Mouse (Mus musculus): ENCODE measurements at regions not wholly inside any gene's neighbourhood (a gene's known extent, or its start where the extent isn't known, plus 50 kb on each side); places are given as distances from the start of the nearest gene placed in this dataset.
A peak's percentile ranks its signal among the peaks of the same experiment; 100 is the strongest.

DNA sequence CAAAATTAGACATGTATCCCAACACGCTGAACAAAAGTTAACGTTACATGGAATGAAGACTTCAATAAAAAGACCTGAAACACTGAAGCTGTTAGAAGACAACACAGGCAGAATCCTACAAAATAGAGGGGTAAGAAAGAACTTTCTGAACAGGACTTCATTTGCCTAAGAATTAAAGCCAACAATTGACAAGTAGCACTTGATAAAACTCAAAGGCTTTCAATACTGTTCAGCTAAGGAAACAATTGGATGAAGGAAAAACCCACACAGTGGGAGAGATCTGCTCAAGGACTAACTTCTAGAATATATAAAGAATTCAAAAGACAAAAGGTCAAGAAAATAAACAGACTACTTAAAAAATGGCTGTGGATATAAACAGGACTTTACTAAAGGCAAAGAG is 535.2 kb upstream of the Adamts9 start:
- 90% methylated on average over 2 of the region's 2 CpGs for WGBS
- H3K4me2 ChIP-seq, result no peak overlapping the region

DNA sequence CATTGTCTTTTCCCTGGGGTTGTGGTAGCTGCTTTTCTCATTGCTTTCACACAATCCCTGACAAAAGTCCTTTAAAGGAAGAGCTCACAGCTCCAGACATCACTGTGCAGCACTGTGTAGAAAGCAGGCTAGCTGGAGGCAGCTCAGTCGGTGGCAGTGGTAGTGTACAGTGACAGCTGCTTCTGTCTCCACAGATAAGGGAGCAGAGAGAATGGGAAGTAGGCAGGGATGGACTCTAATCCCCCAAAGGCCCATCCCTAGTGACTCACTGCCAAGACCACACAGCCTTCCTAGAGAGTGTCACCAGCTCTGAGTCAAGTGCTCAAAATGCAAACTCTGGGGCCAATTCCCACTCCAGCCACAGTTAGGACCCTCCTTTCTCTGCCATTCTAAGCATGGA is 531.7 kb upstream of the Adamts9 start:
- no peaks in the 10 kb centered on the region for H3K4me1 ChIP-seq
- no peak overlapping the region for H3K9ac ChIP-seq
- no peaks in the 10 kb centered on the region for H3K27me3 ChIP-seq (replicated peaks)
- no peaks in the 10 kb centered on the region for H3K9me3 ChIP-seq
- WGBS, result 24% methylated on average over 1 of the region's 1 CpGs
- ATAC-seq (ENCODE audit: insufficient read depth, low FRiP score, low read depth), result no peak
- H3K4me3 ChIP-seq (replicated peaks), result no peak overlapping the region
- H3K27ac ChIP-seq, result no peak overlapping the region
- H3K4me2 ChIP-seq, result no peak overlapping the region
- H3K36me3 ChIP-seq, result no peaks in the 10 kb centered on the region

More for the DNA sequence above, 535.2 kb upstream of the Adamts9 start:
- Histone ChIP-seq H3K36me3 (no peaks in the 10 kb centered on the region), H3K4me3 (replicated peaks) (no peak overlapping the region), H3K9ac (no peak overlapping the region), H3K4me1 (no peaks in the 10 kb centered on the region), H3K27ac (no peak overlapping the region), H3K9me3 (no peaks in the 10 kb centered on the region), H3K27me3 (replicated peaks) (no peaks in the 10 kb centered on the region)
- ATAC-seq (ENCODE audit: insufficient read depth, low FRiP score, low read depth), result no peak

DNA sequence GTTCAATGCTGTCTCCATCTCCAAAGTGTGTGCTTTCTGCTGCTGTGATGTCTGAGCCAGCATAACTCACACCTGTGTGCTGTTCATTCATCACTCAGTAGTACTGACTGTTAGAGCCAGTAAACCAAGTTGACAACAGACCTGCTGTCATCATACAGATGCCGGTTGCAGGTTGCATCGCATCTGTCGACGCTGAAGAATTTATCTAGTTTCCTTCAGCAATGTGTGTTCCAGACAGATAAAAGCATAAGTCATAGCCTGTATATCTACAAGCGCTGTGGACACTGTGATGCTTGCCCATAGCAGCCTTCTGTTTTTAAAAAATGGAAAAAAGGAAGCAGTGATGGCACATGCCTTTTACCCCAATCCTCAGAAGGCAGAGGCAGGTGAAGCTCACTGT is 524.6 kb upstream of the Adamts9 start:
- no peaks in the 10 kb centered on the region for H3K27me3 ChIP-seq (replicated peaks)
- H3K27ac ChIP-seq, result no peak overlapping the region
- no peak overlapping the region for H3K9ac ChIP-seq
- no peaks in the 10 kb centered on the region for H3K9me3 ChIP-seq
- H3K4me2 ChIP-seq, result no peak overlapping the region
- 85% methylated on average over 5 of the region's 5 CpGs for WGBS
- no peak for ATAC-seq (ENCODE audit: insufficient read depth, low FRiP score, low read depth)
- no peak overlapping the region for H3K4me3 ChIP-seq (replicated peaks)
- H3K4me1 ChIP-seq, result no peaks in the 10 kb centered on the region
- no peaks in the 10 kb centered on the region for H3K36me3 ChIP-seq

DNA sequence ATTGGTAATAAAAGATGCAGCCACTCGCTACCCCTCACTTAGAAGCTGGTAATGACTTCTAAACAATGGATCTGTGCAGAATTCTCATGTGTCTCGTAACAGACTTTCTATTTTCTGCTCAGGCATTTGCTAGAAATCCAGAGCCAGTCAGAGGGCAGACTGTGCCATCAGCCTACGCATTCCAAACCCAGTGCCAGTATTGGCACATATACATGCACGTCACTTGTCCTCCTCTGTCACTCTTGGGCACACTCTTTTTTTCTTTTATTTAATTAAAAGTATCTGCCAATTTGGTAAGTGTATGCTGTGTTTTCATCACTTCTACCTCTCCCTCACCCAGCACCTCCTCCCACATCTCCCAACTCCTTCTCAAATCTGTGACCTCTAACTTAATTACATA is 519.6 kb upstream of the Adamts9 start:
- Histone ChIP-seq H3K27ac (no peak overlapping the region), H3K9ac (no peak overlapping the region), H3K36me3 (no peaks in the 10 kb centered on the region), H3K4me3 (replicated peaks) (no peak overlapping the region), H3K4me1 (no peaks in the 10 kb centered on the region), H3K27me3 (replicated peaks) (no peaks in the 10 kb centered on the region), H3K9me3 (no peaks in the 10 kb centered on the region), H3K4me2 (no peak overlapping the region)
- no peak for ATAC-seq (ENCODE audit: insufficient read depth, low FRiP score, low read depth)
- WGBS, result 80% methylated on average over 4 of the region's 4 CpGs

DNA sequence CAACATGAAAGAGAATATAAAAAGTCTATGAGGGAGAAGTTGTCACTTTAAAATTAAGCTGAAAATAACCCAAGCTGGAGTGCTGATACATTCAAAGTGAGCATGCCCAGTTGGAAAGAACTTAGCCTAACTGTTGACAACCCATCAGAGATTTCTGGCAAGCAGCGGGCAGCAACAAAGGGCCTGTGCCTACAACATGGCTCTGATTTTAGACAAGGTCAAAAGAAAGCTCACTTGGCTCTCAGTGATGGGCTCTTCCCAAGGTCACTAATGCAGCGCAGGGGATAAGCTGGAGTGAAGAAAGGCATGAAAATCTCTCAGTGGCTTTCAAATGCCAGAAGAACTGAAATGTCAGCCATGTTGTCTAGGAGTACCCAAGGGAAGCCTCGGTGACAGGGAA is 518.1 kb upstream of the Adamts9 start:
- H3K36me3 ChIP-seq, result no peaks in the 10 kb centered on the region
- H3K4me1 ChIP-seq, result no peaks in the 10 kb centered on the region
- no peak overlapping the region for H3K4me2 ChIP-seq
- no peak overlapping the region for H3K27ac ChIP-seq
- no peak overlapping the region for H3K4me3 ChIP-seq (replicated peaks)
- 85% methylated on average over 3 of the region's 3 CpGs for WGBS
- no peak overlapping the region for H3K9ac ChIP-seq
- no peak for ATAC-seq (ENCODE audit: insufficient read depth, low FRiP score, low read depth)
- no peaks in the 10 kb centered on the region for H3K9me3 ChIP-seq
- H3K27me3 ChIP-seq (replicated peaks), result no peaks in the 10 kb centered on the region

DNA sequence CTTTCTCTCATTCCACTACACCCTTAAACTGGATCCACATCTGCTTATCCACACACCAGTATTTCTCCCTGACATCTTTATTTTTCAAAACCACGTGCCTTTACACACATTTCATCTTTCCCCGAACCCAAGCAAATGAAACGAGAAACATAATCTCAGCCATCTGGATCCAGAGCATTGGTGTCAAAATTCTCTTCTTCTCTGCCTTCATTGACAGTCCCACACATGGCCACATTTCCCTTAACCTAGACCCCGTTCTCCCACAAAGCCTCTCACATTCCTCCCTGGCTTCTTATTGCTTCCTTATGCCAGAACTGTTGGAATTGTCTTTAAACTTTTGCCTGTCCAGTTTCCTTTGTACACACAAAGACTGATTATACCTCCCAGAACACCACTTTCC is 514.3 kb upstream of the Adamts9 start:
- WGBS, result 66% methylated on average over 4 of the region's 4 CpGs
- no peak for ATAC-seq (ENCODE audit: insufficient read depth, low FRiP score, low read depth)
- Histone ChIP-seq H3K36me3 (no peaks in the 10 kb centered on the region), H3K9ac (no peak overlapping the region), H3K4me2 (no peak overlapping the region), H3K4me1 (no peaks in the 10 kb centered on the region), H3K27ac (no peak overlapping the region), H3K9me3 (no peaks in the 10 kb centered on the region), H3K4me3 (replicated peaks) (no peak overlapping the region), H3K27me3 (replicated peaks) (no peaks in the 10 kb centered on the region)

DNA sequence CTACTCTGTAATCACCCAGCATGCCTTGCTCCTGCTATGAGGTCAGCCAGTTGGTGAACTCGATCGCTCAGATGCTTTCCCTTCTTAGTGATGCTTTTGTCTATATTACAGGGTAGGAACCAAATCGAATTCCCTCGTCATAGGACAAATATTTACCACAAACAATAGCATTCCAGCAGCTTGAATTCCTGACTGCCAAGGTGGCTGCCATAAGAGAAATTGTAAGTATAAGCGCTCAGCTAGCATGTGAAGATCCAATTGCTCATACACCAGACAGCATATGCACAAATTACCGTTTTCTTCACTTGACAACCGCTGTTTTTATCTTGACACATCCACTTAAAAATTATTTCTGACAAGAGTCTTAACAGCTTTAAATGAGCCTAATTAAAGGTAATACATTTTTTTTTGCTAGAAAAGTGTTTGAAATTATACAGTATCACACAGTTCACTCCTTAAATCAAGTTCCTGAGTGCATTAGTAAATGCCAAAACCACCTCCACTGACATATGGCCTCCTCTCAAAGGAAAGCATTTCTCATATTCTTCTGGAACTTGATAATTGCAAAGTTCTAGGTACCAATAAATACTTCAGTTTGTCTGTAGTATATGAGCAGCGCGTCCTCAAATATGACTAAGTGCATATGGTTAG is 513.2 kb upstream of the Adamts9 start:
- Histone ChIP-seq H3K9me3 (no peaks in the 10 kb centered on the region), H3K9ac (no peak overlapping the region), H3K27me3 (replicated peaks) (no peaks in the 10 kb centered on the region), H3K4me3 (replicated peaks) (no peak overlapping the region), H3K27ac (no peak overlapping the region), H3K36me3 (no peaks in the 10 kb centered on the region), H3K4me1 (no peaks in the 10 kb centered on the region), H3K4me2 (no peak overlapping the region)
- ATAC-seq (ENCODE audit: insufficient read depth, low FRiP score, low read depth), result no peak
- WGBS, result 76% methylated on average over 9 of the region's 9 CpGs

DNA sequence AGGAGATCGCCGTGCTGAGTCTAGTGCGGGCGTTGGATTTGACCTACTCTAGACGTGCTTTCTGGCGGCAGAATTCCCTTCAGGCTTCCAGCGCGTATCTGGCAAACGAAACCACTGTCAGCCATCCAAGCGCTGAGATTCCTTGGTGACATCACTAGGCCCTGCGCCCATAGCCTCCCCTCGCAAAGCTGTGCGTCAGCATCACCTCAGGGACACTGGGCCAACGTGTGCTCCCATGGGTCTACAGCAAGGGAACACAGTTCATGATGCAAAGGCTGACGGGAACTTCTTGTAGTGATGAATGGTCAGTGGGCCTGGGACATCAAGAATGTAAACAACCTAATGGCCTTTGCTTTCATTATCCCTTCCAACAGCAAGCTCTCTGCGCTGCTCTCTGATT is 502.3 kb upstream of the Adamts9 start:
- H3K9me3 ChIP-seq, result no peaks in the 10 kb centered on the region
- H3K27ac ChIP-seq, result peak overlapping the region; percentile 48; the same call in 1 of the 2 replicates
- no peaks in the 10 kb centered on the region for H3K4me1 ChIP-seq
- H3K4me2 ChIP-seq, result peak overlapping the region; percentile 1; the same call in 1 of the 2 replicates
- 43% methylated on average over 16 of the region's 16 CpGs for WGBS
- no peaks in the 10 kb centered on the region for H3K27me3 ChIP-seq (replicated peaks)
- H3K9ac ChIP-seq, result no peak overlapping the region
- peak; percentile 71; the same call in 1 of the 2 replicates for ATAC-seq (ENCODE audit: insufficient read depth, low FRiP score, low read depth)
- H3K36me3 ChIP-seq, result no peaks in the 10 kb centered on the region
- no peak overlapping the region for H3K4me3 ChIP-seq (replicated peaks)

DNA sequence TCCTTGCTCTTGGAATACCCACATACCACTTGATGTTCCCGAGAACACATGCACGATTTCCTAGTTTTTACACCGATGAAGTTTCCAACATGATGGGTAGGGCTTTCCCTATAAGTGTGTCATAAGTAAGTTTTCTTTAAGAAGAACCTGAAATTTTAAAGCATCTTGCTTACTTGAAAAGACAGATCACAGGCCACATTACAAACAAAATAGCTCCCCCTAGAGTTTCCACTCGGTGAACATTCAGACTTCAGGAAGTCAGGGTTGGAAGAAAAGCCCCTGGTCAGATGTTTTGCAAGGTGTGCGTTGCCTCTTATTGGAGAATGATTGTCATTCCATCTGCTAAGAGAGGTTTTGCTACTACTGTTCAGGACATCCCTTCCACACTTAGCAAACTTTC is 501.8 kb upstream of the Adamts9 start:
- no peak for ATAC-seq (ENCODE audit: insufficient read depth, low FRiP score, low read depth)
- no peaks in the 10 kb centered on the region for H3K36me3 ChIP-seq
- 58% methylated on average over 5 of the region's 5 CpGs for WGBS
- no peak overlapping the region for H3K9ac ChIP-seq
- no peaks in the 10 kb centered on the region for H3K9me3 ChIP-seq
- peak overlapping the region; percentile 48; the same call in 1 of the 2 replicates for H3K27ac ChIP-seq
- no peaks in the 10 kb centered on the region for H3K27me3 ChIP-seq (replicated peaks)
- H3K4me2 ChIP-seq, result no peak overlapping the region
- H3K4me1 ChIP-seq, result no peaks in the 10 kb centered on the region
- no peak overlapping the region for H3K4me3 ChIP-seq (replicated peaks)

DNA sequence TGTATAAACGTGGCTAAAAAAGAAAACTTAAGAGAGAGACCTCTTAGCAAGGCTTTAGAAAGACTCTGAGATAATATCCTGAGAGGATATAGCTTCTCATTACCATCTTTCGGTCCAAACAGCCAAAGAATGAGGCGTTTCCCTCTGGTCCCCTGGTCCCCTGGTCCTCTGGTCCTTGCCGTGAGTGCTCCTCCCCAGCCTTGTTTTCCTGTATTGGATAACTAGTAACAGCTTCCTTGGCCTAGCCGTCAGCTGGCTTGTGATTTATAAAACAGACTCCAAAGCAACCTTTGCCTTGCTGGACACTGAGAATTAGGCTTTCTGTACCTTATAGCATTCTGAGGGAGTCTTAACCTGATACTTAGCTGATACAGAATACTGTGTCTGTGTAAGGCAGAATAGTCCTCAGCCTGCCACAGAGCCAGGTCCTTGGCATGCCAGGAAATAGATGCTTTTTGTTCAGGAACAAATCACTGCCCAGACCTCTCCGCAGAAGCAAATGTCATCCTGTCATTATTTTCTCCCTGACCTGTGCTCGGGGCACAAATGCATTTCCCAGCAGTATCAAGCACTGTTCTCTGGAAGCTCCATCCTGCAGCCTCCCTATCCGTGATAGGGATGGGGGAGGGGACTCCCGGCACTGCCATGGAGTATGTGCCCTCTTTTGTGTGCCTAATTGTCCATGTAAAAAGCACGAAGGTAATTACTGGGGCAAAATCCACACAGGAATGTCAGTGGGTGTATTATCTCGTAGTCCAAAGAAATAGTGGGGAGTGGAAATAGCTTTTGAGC is 500.7 kb upstream of the Adamts9 start:
- H3K4me2 ChIP-seq, result no peak overlapping the region
- no peak overlapping the region for H3K4me3 ChIP-seq (replicated peaks)
- ATAC-seq (ENCODE audit: insufficient read depth, low FRiP score, low read depth), result no peak
- no peaks in the 10 kb centered on the region for H3K27me3 ChIP-seq (replicated peaks)
- H3K36me3 ChIP-seq, result no peaks in the 10 kb centered on the region
- H3K4me1 ChIP-seq, result no peaks in the 10 kb centered on the region
- 41% methylated on average over 11 of the region's 11 CpGs for WGBS
- no peak overlapping the region for H3K9ac ChIP-seq
- no peaks in the 10 kb centered on the region for H3K9me3 ChIP-seq
- no peak overlapping the region for H3K27ac ChIP-seq

DNA sequence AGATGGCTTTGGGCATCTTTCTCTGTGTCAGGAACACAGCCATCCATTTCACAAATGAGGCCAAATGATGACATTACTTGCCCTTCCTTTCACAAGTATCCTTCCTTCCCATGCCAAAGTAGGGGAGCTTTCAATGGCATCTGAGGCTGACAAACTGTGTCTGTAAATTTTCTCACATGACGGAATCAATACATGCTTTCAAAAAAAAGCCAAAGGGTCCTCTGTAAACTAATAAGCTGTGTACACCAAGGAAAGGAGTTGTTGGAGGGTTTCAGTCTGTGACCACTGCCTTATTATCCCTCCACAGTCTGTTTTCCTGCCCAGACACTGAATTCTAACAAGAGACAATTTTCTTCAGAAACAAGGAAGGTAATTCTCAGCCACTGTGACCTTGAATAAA is 490.2 kb upstream of the Adamts9 start:
- no peaks in the 10 kb centered on the region for H3K4me1 ChIP-seq
- ATAC-seq (ENCODE audit: insufficient read depth, low FRiP score, low read depth), result no peak
- H3K4me2 ChIP-seq, result no peak overlapping the region
- no peak overlapping the region for H3K9ac ChIP-seq
- no peak overlapping the region for H3K27ac ChIP-seq
- WGBS, result 78% methylated on average over 1 of the region's 1 CpGs
- H3K9me3 ChIP-seq, result no peaks in the 10 kb centered on the region
- no peaks in the 10 kb centered on the region for H3K27me3 ChIP-seq (replicated peaks)
- H3K4me3 ChIP-seq (replicated peaks), result no peak overlapping the region
- H3K36me3 ChIP-seq, result no peaks in the 10 kb centered on the region

DNA sequence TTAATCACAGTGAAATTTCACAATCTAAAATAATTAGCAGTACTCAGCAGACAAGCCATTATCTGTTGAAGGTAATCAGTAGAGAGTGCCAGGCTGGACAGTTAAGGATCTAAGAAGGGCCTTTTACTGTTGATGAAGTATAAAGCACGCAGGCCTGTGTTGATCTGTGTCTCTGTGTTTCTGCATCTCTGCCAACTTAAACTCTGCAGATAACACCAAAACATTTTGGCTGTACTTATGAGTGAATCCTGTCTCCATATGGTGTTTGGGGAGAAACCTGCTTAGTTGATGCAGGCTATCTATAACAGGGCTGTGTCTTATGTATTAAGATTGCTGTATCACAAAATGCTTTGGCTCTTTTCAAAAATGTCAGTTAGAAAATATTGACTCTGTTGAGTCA is 482.8 kb upstream of the Adamts9 start:
- H3K4me2 ChIP-seq, result no peak overlapping the region
- H3K36me3 ChIP-seq, result no peaks in the 10 kb centered on the region
- H3K4me1 ChIP-seq, result no peaks in the 10 kb centered on the region
- no peak overlapping the region for H3K4me3 ChIP-seq (replicated peaks)
- no peak overlapping the region for H3K27ac ChIP-seq
- no peaks in the 10 kb centered on the region for H3K27me3 ChIP-seq (replicated peaks)
- no peak for ATAC-seq (ENCODE audit: insufficient read depth, low FRiP score, low read depth)
- no peak overlapping the region for H3K9ac ChIP-seq
- no peaks in the 10 kb centered on the region for H3K9me3 ChIP-seq
- 67% methylated on average over 1 of the region's 1 CpGs for WGBS

Measured in stomach, embryonic 15.5 days (tissue).